Mouse (Mus musculus): ENCODE data around the gene Slc16a12. TPM values are rescaled to one million over a fixed set of nuclear protein-coding genes. Genes with fewer than 3 reads are reported as not detected.

Gene Slc16a12
- polyA plus RNA-seq, 1 experiment from 2014 or later, result 1.3 TPM

DNA sequence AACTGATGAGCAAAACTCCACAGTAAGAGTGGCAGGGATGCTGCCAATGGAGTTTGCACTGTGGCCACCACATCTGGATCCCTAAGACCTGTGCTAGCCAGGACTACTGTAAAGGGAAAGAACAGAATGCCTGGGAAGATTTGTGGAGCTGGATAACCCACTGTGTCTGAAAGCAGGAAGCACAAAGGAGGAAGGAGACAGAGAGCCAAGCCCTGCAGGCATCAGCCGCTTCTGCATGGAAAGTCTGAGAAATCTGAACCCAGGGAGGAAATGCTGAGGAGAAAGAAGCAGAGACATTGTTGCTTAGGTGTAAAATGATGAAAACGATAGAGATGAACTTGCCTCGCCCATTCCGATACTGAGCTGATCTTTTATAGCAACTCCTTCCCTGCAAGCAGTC, 22.5 kb downstream of the Slc16a12 start:
- H3K9me3 ChIP-seq, result no peaks in the 10 kb centered on the region
- H3K36me3 ChIP-seq (replicated peaks), result no peaks in the 10 kb centered on the region
- no peak overlapping the region for H3K4me3 ChIP-seq (replicated peaks)
- H3K9ac ChIP-seq, result no peak overlapping the region
- H3K27me3 ChIP-seq, result no peaks in the 10 kb centered on the region
- no peaks in the 10 kb centered on the region for H3K4me1 ChIP-seq
- no peak overlapping the region for H3K4me2 ChIP-seq
- 95% methylated on average over 4 of the region's 4 CpGs for WGBS
- ATAC-seq (ENCODE audit: low FRiP score), result no peak
- no peak overlapping the region for H3K27ac ChIP-seq

DNA sequence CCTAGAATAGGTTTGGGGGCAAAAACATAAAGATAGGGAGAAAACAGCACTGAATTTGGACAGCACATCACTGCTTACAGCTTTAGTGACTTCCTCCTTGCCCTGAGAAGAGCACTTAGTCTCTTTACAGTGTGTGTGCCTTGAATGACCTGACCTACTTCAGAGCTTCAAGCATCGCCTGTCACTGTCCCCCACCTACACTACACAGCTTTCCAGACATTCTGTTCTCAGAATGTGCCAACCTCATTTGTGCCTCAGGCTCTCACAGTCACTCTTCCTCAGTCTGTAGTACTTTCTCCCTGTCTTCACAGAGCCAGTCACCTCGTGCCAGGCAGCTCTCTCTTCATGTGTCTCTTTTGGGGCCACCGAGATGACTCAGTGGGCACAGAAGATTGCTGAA, 24.5 kb downstream of the Slc16a12 start:
- H3K4me3 ChIP-seq (replicated peaks), result no peak overlapping the region
- H3K9me3 ChIP-seq, result no peaks in the 10 kb centered on the region
- H3K36me3 ChIP-seq (replicated peaks), result no peaks in the 10 kb centered on the region
- ATAC-seq (ENCODE audit: low FRiP score), result no peak
- WGBS, result 76% methylated on average over 3 of the region's 3 CpGs
- H3K27me3 ChIP-seq, result no peaks in the 10 kb centered on the region
- H3K9ac ChIP-seq, result no peak overlapping the region
- no peak overlapping the region for H3K4me2 ChIP-seq
- no peak overlapping the region for H3K27ac ChIP-seq
- no peaks in the 10 kb centered on the region for H3K4me1 ChIP-seq

DNA sequence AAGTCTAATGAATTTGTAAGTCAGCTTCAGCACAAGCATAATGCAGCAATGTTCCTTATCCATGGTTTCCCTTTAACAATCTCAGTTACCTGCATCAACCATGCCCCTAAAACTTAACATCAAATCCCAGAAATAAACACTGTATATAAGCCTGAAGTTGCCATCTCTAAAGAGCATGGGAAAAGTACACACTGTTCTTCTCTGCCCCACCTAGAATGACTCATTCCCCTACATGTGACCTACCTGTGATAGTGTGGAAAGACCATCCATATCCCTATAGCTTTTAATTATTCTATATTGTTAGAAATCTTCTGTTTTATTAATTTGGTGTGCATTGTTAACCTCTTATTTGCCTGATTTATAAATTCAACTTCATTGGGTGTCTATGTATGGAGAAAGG, 27.0 kb downstream of the Slc16a12 start:
- no peak for ATAC-seq (ENCODE audit: low FRiP score)
- Histone ChIP-seq H3K36me3 (replicated peaks) (no peaks in the 10 kb centered on the region), H3K4me2 (no peak overlapping the region), H3K27ac (no peak overlapping the region), H3K9ac (no peak overlapping the region), H3K4me1 (no peaks in the 10 kb centered on the region), H3K4me3 (replicated peaks) (no peak overlapping the region), H3K27me3 (no peaks in the 10 kb centered on the region), H3K9me3 (no peaks in the 10 kb centered on the region)

DNA sequence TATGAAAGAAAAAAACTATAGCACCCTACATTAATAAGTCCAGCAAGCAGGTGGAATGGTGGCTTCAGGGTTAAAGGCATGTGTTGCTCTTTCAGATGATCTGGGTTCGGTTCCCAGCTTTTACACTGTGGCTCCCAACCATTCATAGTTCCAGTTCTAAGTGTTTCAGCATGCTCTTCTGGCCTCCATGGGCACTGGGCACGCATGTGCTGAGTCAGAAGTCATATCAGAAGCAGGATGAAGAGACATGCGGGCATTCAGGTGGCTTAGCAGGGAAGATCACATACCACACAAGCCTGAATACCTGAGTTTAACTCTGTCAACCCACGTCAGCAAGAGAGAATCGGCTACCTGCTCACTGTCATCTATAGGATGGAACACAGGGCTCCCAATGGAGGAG, 28.1 kb downstream of the Slc16a12 start:
- WGBS, result 85% methylated on average over 5 of the region's 5 CpGs
- Histone ChIP-seq H3K4me1 (no peaks in the 10 kb centered on the region), H3K27ac (no peak overlapping the region), H3K4me3 (replicated peaks) (no peak overlapping the region), H3K9ac (no peak overlapping the region), H3K27me3 (no peaks in the 10 kb centered on the region), H3K4me2 (no peak overlapping the region), H3K36me3 (replicated peaks) (no peaks in the 10 kb centered on the region), H3K9me3 (no peaks in the 10 kb centered on the region)
- ATAC-seq (ENCODE audit: low FRiP score), result no peak

DNA sequence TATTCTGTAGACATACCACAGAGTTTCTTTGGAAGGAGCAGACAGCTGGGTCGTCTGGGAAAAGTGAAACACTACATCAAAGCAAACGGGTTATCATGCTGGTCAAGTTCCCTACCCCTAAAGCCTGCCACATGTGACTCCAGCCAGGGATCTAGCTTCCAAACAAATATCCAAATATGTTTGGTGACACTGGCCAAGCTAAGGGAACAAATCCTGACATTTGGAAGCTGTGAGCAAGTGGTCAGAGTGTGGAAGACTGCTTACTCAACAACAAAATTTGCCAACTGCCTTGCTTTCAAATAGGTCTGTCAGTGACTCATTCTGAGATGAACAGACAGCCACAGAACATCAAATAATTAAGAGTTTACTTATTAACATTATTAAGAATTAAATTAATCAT, 28.6 kb downstream of the Slc16a12 start:
- H3K36me3 ChIP-seq (replicated peaks), result no peaks in the 10 kb centered on the region
- no peaks in the 10 kb centered on the region for H3K9me3 ChIP-seq
- H3K4me3 ChIP-seq (replicated peaks), result no peak overlapping the region
- H3K4me2 ChIP-seq, result no peak overlapping the region
- 62% methylated on average over 2 of the region's 2 CpGs for WGBS
- H3K4me1 ChIP-seq, result no peaks in the 10 kb centered on the region
- no peaks in the 10 kb centered on the region for H3K27me3 ChIP-seq
- no peak overlapping the region for H3K9ac ChIP-seq
- no peak overlapping the region for H3K27ac ChIP-seq
- ATAC-seq (ENCODE audit: low FRiP score), result no peak

DNA sequence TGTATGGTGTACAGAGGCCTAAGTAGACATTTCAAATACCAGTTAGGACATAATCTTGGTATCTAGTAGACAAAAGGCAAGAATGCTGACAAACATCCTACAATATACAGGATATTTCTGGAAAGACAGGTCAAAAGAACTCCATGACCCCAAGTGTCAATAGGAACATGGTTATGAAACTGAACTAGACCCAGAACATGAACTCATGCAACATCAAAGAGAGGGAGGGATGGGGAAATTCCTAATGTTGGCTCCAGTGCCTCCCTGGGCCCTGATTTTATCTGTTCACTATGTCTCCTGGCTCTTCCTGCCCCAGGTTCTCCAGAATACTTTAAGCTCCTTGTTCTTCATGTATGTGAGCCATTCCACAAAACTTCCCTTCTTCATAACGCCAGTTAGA, 31.2 kb downstream of the Slc16a12 start:
- Histone ChIP-seq H3K27me3 (no peaks in the 10 kb centered on the region), H3K4me2 (no peak overlapping the region), H3K9ac (no peak overlapping the region), H3K9me3 (no peaks in the 10 kb centered on the region), H3K4me3 (replicated peaks) (no peak overlapping the region), H3K4me1 (no peaks in the 10 kb centered on the region), H3K27ac (no peak overlapping the region), H3K36me3 (replicated peaks) (no peaks in the 10 kb centered on the region)
- no peak for ATAC-seq (ENCODE audit: low FRiP score)
- WGBS, result 74% methylated on average over 1 of the region's 1 CpGs

DNA sequence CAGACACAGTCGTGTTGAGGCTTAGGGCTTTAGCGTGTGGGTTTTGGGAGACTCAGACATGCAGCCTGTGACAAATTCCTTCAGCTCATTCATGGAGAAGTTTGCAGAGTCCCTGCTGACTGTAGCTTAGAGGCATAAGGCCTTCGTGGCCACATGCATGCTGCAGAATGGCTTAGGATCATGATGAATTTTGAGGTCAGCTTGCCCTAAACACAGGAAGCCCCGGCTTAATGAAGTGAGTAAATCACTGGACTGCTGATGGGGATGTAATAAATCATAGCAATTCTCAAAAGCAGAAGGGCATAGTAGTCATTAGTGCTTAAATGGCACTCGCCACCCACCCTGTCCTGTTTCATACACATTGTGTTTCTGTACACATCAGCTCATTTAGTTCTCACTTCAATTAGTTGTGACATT, 32.8 kb downstream of the Slc16a12 start:
- H3K9me3 ChIP-seq, result no peaks in the 10 kb centered on the region
- H3K4me3 ChIP-seq (replicated peaks), result no peak overlapping the region
- H3K9ac ChIP-seq, result no peak overlapping the region
- H3K27me3 ChIP-seq, result no peaks in the 10 kb centered on the region
- WGBS, result 79% methylated on average over 5 of the region's 5 CpGs
- H3K36me3 ChIP-seq (replicated peaks), result no peaks in the 10 kb centered on the region
- no peaks in the 10 kb centered on the region for H3K4me1 ChIP-seq
- no peak overlapping the region for H3K27ac ChIP-seq
- no peak for ATAC-seq (ENCODE audit: low FRiP score)
- H3K4me2 ChIP-seq, result no peak overlapping the region

DNA sequence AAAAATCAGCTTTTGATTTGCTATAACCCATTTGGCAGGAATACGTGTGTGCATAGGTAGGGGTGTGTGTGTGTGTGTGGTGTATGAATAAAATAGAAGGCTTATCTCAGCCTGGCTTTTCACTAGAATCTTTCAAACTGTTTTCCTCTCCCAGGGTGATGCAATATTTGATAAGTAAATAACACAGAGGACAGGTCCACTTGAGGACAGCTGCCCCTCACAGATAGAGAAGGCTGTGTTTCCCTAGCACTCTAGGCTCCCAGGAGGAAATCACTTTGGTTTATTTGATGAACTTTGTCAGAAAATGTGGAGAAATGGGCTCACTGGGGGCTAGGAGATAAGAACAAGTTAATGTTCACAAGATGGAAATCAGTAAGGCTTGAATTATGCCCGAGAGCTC, 35.0 kb downstream of the Slc16a12 start:
- H3K9ac ChIP-seq, result no peak overlapping the region
- H3K27me3 ChIP-seq, result no peaks in the 10 kb centered on the region
- no peak overlapping the region for H3K4me3 ChIP-seq (replicated peaks)
- H3K4me1 ChIP-seq, result no peaks in the 10 kb centered on the region
- no peak for ATAC-seq (ENCODE audit: low FRiP score)
- no peaks in the 10 kb centered on the region for H3K36me3 ChIP-seq (replicated peaks)
- WGBS, result 72% methylated on average over 2 of the region's 2 CpGs
- no peak overlapping the region for H3K27ac ChIP-seq
- no peak overlapping the region for H3K4me2 ChIP-seq
- H3K9me3 ChIP-seq, result no peaks in the 10 kb centered on the region

DNA sequence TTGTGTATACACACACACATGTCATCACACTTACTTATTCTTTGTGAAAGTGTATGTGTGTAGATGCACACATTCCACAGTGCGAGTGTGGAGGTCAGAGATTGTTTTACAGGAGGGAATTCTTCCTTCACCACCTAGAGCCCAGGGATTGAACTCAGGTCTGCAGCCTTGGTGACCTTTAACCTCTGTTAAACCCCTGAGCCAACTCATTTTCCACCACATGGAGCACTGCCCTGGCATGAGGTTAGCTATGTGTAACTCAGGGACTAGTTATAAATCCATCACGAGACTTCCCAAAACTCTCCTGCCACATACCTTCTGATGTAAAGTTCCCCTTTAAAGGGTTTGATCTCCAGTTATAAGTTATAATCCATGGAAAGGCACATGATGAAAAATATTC, 38.9 kb downstream of the Slc16a12 start:
- H3K36me3 ChIP-seq (replicated peaks), result no peaks in the 10 kb centered on the region
- no peak overlapping the region for H3K4me2 ChIP-seq
- no peak overlapping the region for H3K27ac ChIP-seq
- no peak overlapping the region for H3K9ac ChIP-seq
- no peak for ATAC-seq (ENCODE audit: low FRiP score)
- no peaks in the 10 kb centered on the region for H3K9me3 ChIP-seq
- no peaks in the 10 kb centered on the region for H3K4me1 ChIP-seq
- no peak overlapping the region for H3K4me3 ChIP-seq (replicated peaks)
- H3K27me3 ChIP-seq, result no peaks in the 10 kb centered on the region
- 98% methylated on average over 2 of the region's 2 CpGs for WGBS

DNA sequence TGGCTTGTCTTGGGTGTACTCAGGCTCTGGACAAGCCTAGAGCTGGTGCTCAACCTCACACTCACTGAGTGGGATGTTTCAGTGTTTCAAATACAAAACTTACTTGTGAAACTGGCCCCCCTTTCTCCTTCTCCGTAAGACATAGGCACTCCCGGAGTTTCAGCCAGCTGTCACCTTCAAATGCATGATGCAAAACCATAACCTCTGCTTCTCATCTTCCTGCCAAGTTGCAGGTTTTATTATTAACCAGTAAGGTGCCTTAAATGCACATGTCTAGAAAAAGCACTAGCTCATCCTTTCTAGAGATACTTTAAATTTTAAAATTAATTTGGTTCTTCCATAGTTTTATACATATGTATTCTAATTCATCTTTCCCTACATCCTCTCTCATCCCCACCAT, 39.5 kb downstream of the Slc16a12 start:
- no peak for ATAC-seq (ENCODE audit: low FRiP score)
- no peak overlapping the region for H3K27ac ChIP-seq
- WGBS, result 85% methylated on average over 2 of the region's 2 CpGs

DNA sequence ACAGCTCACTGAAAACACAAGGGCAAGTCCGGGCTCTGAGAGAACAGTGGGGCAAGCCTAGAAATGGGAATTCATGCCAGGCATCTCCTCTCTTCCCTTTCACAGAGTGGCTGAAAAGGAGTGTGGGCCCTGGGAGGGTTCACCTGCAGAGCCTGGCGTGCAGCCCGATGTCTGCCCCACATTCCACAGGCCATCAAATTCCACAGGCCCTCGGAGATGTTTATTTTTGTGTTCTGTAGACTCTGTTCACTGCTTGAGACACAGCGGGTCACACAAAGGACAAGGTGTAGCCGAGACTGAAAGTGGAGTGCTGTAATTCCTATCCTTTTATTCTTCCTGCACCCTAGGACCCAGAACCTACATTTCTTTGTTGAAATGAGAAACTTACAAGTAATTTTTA, 40.8 kb downstream of the Slc16a12 start:
- H3K9ac ChIP-seq, result no peak overlapping the region
- H3K36me3 ChIP-seq (replicated peaks), result no peaks in the 10 kb centered on the region
- 77% methylated on average over 6 of the region's 6 CpGs for WGBS
- ATAC-seq (ENCODE audit: low FRiP score), result no peak
- no peak overlapping the region for H3K4me2 ChIP-seq
- no peaks in the 10 kb centered on the region for H3K27me3 ChIP-seq
- no peak overlapping the region for H3K27ac ChIP-seq
- H3K4me3 ChIP-seq (replicated peaks), result no peak overlapping the region
- H3K9me3 ChIP-seq, result no peaks in the 10 kb centered on the region
- H3K4me1 ChIP-seq, result no peaks in the 10 kb centered on the region

More for the DNA sequence above, 39.5 kb downstream of the Slc16a12 start:
- H3K9ac ChIP-seq, result no peak overlapping the region
- H3K4me1 ChIP-seq, result no peaks in the 10 kb centered on the region
- no peaks in the 10 kb centered on the region for H3K27me3 ChIP-seq
- no peak overlapping the region for H3K4me3 ChIP-seq (replicated peaks)
- no peaks in the 10 kb centered on the region for H3K36me3 ChIP-seq (replicated peaks)
- H3K9me3 ChIP-seq, result no peaks in the 10 kb centered on the region
- H3K4me2 ChIP-seq, result no peak overlapping the region

DNA sequence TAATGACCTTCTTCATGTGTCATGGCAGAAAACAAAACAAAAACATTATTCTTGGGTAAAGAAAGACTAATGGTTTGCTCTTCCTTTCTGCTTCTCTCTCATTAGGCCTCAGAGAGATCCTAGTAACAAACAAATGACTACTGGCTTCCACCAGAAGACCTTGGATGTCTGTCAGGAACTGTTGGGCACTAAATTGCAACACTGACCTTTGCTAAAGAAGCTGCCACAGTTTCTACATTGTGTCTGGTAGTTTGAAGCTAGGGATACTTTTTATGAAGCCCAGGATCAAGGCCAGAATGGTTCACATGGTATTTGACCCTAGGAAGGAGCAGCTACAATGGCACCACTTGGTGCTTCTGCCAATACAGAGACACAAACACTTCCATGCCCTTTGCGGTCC, 41.9 kb downstream of the Slc16a12 start:
- 87% methylated on average over 1 of the region's 1 CpGs for WGBS

DNA sequence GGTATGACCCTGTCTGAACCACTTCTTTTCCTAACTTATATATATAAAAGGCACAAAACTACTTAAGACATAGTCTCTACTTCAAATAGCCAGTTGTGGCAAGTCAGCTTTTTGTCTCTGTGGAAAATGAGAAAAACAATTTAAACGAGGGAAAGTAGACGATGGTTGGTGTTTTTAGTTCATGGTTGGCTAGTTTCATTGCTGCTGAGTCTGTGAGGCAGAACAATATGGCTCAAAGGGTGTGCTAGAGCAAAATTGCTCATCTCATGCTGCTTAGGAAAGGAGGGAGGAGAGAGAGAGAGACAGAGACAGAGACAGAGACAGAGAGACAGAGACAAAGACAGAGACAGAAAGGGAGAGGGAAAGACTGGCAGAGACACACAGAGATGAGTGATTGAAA, 47.8 kb downstream of the Slc16a12 start:
- Histone ChIP-seq H3K4me3 (replicated peaks) (no peak overlapping the region), H3K27ac (no peak overlapping the region), H3K36me3 (replicated peaks) (no peaks in the 10 kb centered on the region), H3K4me1 (no peaks in the 10 kb centered on the region), H3K4me2 (no peak overlapping the region), H3K9ac (no peak overlapping the region), H3K9me3 (no peaks in the 10 kb centered on the region), H3K27me3 (no peaks in the 10 kb centered on the region)
- 79% methylated on average over 2 of the region's 2 CpGs for WGBS
- no peak for ATAC-seq (ENCODE audit: low FRiP score)

More for the DNA sequence above, 41.9 kb downstream of the Slc16a12 start:
- Histone ChIP-seq H3K4me3 (replicated peaks) (no peak overlapping the region), H3K4me2 (no peak overlapping the region), H3K4me1 (no peaks in the 10 kb centered on the region), H3K27me3 (no peaks in the 10 kb centered on the region), H3K9ac (no peak overlapping the region), H3K27ac (no peak overlapping the region), H3K36me3 (replicated peaks) (no peaks in the 10 kb centered on the region), H3K9me3 (no peaks in the 10 kb centered on the region)
- no peak for ATAC-seq (ENCODE audit: low FRiP score)

DNA sequence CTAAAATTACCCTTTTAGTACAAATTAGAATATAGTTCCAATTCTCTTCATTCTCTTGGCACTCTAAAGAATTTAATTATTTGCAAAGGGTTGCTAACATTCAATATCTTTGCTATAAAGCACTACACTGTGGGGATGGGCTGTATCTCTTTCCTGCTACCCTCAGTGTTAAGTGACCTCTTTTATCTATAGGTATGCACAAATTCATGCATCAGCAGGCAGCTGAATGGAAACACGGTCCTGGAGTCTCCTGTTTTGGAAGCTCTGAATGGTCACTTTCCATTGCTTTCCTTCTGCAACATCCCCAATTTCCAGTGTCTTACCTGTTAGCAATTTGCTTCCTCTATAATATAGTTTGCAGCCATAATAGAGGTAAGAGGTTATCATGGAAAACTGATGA, 48.2 kb downstream of the Slc16a12 start:
- H3K36me3 ChIP-seq (replicated peaks), result no peaks in the 10 kb centered on the region
- H3K4me3 ChIP-seq (replicated peaks), result no peak overlapping the region
- H3K27me3 ChIP-seq, result no peaks in the 10 kb centered on the region
- 74% methylated on average over 1 of the region's 1 CpGs for WGBS
- H3K4me2 ChIP-seq, result no peak overlapping the region
- H3K4me1 ChIP-seq, result no peaks in the 10 kb centered on the region
- no peak for ATAC-seq (ENCODE audit: low FRiP score)
- H3K9ac ChIP-seq, result no peak overlapping the region
- no peaks in the 10 kb centered on the region for H3K9me3 ChIP-seq
- no peak overlapping the region for H3K27ac ChIP-seq

All from forebrain, embryonic 12.5 days (tissue).